Mouse (Mus musculus): ENCODE data around the gene Gm12166. TPM values are rescaled to one million over a fixed set of nuclear protein-coding genes. Genes with fewer than 3 reads are reported as not detected.

Gene Gm12166
- 1 to 10 TPM; 2.7 to 6.0 TPM for total RNA-seq (2021)
- long read RNA-seq, experiment 1, partial matches to known transcripts = 0 of 1 reads
- long read RNA-seq, experiment 1, other reads (novel, unspliced or antisense) = 0 of 1 reads
- long read RNA-seq, experiment 2 = 0 reads

DNA sequence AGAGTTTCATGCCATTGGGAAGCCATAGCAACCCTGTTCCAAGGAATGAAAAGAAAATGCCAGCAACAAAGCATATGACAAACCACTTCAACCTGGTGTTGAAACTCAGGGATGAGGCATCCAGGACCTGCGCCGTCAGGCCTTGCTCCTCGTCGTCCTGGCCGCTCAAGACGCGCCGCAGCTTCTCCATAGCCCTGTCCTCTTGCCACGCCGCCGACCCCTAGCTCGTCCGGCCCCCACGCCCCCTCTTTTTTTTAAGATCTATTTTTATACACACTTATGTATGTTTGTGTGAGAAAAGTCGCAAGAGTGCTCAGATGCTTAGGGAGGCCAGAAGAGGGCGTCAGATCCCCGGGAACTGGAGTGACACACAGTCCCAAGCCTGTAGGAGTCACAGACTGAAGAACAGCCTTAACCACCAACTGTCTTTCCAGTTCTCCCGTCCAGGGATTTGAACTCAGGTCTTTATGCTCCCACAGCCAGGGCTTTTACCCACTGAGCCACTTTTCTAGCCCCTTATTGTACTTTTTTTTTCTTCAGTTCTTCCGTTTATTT, at the start of gene Gm12166:
Gm12166 (minus strand) TSS at position 217 of the 555 bp plus-strand sequence.
- DNase-seq (ENCODE audit: low spot score in 2 of 2) = peak in 1 of 2 experiments; percentile 53

DNA sequence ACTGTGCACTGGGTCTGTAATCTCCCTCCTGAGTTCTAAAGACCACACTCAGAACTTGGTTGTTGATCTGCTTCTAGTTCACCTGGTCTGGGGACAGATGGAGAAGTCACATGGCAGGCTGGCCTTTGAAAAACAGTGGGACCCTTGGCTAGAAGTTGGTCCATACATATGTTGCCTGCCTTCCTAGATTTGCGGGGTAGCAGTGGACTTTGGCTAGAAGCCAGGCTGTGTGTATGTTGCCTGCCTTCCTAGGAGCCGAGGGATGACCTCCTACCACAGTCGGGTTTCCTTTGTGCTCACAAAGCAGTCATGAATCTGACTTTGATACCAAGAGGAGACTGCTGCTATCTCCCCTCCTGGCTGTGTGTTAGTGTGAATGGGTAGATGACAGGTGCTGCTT, 44.9 kb upstream of the Gm12166 start:
- DNase-seq (ENCODE audit: low spot score in 2 of 2) = no peak

DNA sequence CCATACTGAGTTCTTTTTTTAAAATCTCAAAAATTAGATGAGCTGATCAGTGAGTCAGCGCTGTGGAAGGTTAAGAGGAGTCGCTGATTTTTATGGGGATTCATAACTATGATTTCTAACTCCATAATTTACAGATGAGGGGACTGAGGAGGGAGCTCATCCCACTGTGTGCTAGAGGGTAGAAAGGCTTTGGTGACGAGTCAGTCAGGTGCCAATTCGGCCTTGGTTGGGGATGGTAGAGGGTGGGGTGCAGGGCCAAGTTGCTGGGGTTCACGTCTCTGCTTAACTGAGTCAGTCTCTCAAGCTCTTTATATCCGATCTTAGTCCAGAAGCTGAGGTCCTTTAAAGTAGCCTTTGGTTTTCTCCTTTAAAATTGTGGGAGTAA, 44.1 kb upstream of the Gm12166 start:
- DNase-seq (ENCODE audit: low spot score in 2 of 2) = no peak

- DNase-seq (ENCODE audit: low spot score in 2 of 2) = no peak
Observed at GRCm38 (mm10) chr11:46095477-46096264, 43.5 kb upstream of the Gm12166 start.

DNA sequence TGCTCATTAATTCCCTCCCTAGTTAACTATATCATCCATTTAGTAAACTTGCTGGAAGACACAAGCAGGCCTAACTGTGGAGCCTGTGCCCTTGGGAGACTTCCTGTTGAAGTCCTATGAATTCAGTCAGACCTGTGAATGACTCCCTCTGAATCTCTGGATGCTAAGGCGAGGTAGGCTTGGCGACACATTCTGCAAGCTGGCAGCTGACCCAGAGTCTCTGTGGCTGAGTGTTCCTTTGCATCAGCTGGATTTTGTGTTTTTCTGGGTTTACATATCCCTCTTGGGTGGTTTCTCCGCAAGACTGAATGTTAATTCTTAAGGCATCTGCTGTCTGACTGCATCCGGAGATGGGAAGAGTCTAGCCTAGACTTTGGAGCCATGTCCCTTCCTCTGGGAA, 40.0 kb upstream of the Gm12166 start:
- DNase-seq (ENCODE audit: low spot score in 2 of 2) = no peak

GRCm38 (mm10) chr11:46090951-46091667, 39.0 kb upstream of the Gm12166 start:
- DNase-seq (ENCODE audit: low spot score in 2 of 2) = no peak

- DNase-seq (ENCODE audit: low spot score in 2 of 2) = no peak
Observed at GRCm38 (mm10) chr11:46090036-46090725, 38.1 kb upstream of the Gm12166 start.

DNA sequence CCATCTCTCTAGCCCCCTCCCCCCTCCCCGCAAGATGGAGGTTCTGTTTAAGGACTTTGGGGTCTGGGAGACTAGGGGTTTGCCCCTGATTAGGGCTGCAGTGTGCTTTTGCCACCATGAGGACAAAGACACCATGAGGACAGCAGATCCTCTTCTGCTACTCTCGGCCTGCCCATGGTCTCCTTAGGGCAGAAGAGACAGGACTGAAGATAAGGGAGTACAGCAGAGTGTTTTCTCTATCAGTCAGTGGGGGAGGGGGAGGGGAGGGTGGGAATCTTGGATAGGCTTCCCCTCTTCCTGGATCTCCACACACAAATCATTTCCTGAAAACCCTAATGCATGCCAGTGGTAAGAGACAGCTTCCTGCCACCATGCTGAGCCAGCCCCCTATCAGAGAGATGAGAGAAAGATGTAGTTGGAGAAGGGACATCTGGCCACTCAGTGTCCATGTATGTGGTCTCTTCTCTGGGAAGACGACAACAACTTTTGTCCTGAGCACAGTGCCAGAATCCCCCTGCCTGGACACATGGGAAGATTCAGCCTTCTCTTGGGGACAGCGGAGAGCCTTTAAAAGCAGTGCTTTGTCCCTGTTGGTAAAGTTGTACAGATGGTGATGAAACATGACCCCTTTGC, 37.1 kb upstream of the Gm12166 start:
- DNase-seq (ENCODE audit: low spot score in 2 of 2) = no peak

- no peak for DNase-seq (ENCODE audit: low spot score in 2 of 2)
Observed at GRCm38 (mm10) chr11:46086446-46086845, 34.3 kb upstream of the Gm12166 start.

DNA sequence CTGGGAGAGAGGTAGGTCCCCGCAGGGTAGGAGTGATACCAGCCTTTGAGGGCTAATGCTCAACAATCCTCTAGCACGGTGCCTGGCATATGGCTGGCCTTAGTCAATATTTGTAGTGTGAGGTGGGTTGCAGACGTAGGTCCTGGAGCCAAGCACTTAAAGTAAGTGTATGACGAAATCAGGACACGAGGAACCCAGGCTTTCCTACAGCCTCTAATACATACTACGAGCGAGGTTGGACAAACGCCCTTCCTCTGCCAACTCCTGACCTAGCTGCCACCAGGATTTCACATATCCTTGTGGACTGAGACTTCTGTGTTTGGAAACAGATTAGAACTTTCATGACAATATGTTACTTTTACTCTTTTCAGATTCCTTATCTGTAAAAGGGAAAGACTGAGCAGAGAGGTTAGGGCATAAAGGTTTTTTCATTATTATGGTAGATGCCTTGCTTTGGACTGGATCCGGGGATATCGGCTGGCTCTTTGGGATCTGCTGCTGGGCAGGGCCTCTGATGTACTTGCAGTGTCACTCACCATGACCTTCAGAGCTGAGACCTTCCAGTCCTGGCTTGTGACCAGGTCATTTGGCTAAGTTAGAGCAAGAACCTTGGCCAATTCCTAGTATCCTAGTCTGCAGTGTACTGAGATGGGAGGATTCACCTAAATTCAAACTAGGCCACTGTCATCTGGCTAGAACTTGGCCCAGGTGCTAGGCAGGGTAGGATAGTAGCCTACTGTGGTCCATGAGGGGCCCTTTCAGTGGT, 33.5 kb upstream of the Gm12166 start:
- no peak for DNase-seq (ENCODE audit: low spot score in 2 of 2)

DNA sequence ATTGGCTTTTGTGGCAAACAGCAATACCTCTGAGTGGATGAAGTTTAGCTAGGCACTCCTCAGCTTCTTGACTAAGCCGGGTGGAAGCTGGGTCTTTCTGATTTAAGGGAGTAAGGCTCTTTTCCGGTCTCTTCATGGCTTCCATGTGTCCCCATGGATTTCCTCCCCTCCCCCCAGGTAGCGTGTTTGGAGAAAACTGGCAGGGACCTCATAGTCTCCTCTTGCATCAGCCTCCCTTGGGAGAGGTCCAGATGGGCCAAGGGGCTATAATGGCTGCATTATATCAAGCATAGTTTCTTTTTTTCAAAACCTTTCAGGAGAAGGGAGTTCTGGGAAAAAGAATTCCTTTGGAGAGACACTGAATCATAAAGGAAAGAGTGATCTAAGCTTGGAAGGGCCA, 32.4 kb upstream of the Gm12166 start:
- no peak for DNase-seq (ENCODE audit: low spot score in 2 of 2)

DNA sequence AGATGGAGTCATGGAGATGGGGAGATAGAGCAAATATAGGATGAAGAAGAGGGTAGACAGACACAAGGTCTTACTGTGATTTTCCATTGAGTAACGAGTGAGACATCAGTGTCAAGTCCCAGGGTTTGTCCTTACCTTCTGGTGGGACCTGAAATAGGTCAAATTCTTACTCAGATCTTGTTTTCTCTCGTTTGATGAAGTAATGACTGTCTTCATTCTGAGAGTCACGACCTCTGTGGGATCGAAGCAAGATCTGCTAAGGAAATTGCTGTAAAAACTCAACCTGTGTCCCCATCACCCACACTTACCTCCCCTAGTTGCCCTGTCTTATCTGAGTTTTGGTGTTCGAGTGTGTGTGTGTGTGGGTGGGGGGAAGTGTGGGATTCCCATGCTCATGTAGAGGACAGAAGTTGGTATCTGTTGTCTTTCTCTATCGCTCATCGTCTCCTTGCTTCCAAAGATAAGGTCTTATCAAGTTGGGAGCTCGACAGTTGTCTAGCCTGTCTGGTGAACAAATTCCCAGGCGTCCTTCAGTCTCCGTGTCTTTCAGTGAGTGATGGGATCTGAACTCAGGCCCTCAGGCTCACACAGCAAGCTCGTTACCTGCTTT, 31.8 kb upstream of the Gm12166 start:
- DNase-seq (ENCODE audit: low spot score in 2 of 2) = no peak

DNA sequence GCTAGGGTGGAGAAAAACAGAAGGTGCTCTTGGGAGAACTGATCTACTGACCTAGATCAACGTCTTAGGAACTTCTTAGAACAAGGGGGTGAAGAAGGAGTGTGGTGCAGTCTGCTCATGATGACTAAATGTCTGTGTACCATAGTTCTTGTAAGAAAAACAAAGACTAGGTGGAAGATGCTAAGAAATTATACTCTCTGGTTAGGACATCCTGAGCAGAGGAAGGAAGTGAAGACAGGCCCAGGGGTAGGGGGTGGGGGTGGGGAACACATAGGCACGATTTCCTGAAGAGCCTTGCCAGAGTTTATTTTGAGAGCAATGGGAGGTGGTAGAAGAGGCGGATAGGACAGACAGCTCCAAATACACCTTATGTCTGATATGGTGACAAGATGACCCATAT, 31.3 kb upstream of the Gm12166 start:
- no peak for DNase-seq (ENCODE audit: low spot score in 2 of 2)

GRCm38 (mm10) chr11:46081075-46081474, 29.0 kb upstream of the Gm12166 start:
- DNase-seq (ENCODE audit: low spot score in 2 of 2) = no peak

DNA sequence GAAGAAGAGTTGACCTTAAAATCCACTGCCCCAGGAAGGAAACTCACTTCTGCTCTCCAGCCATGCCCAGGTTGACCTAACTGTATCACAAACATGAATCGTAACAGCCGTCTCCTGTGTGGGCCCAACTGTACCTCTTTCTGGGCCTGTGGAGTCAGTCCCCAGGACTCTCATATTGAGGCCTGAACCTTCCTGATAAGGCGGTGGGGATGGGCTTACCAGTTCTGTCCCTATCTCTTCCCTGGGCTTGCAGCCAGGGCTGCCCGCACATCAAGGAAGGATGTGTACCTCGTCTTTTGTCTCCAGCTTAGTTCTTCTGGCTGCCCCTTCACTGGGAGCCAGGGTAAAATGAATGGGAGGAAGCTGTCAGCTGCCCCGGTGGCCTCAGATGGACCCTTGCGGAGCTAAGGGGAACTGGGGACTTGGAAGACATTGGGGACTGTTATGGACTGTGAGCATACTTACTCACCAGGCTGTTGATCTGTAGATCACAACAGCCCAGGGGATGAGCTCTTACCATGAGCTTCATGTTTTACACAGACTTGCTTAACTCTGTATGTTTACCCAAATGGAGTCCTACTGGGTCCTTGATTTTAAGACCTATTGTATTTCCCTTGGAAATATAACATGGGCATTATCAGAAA, 25.7 kb upstream of the Gm12166 start:
- no peak for DNase-seq (ENCODE audit: low spot score in 2 of 2)

- DNase-seq (ENCODE audit: low spot score in 2 of 2) = no peak
Observed at GRCm38 (mm10) chr11:46077304-46077703, 25.2 kb upstream of the Gm12166 start.

- no peak for DNase-seq (ENCODE audit: low spot score in 2 of 2)
Observed at GRCm38 (mm10) chr11:46076442-46077158, 24.5 kb upstream of the Gm12166 start.

DNA sequence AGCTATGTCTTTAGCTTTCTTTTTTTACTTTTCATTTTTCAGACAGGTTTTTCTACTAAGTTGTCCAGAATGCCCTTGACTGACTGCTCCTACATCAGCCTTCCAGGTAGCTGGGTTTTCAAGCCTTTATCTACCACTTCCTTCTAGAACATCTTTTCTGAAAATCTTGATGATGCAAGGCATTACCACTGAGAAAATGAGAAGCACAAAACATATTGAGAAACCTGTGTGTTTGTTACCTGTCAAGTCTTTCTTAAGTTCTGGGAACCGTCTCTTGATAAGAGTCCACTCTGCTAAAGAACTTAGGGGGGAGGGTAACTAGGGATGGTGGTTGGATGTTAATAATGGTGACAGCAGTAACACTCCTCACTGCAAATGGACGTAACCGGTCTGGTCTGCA, 23.4 kb upstream of the Gm12166 start:
- DNase-seq (ENCODE audit: low spot score in 2 of 2) = no peak
